Mouse (Mus musculus) embryo, embryonic 10 days (tissue): ENCODE data around the gene Metrn.
A peak's percentile ranks its signal among the peaks of the same experiment; 100 is the strongest.
"Not testable (repeated sequence)": the region's sequence is repeated elsewhere in the genome, so short reads cannot be mapped to it uniquely, and the experiment has no call there.

Experiments used
- DNase-seq: peaks from one replicate; pipeline ENCODE4 v3.0.0-alpha.2; 2015; ENCODE audit warnings: low spot score

The Metrn gene

GRCm38 (mm10) chr17:25807452-25807851 is 10.5 kb upstream of the Metrn start:
- not testable (repeated sequence) for DNase-seq

GRCm38 (mm10) chr17:25806507-25806906 is 9.6 kb upstream of the Metrn start:
- DNase-seq = no peak

GRCm38 (mm10) chr17:25802825-25803517 is 6.0 kb upstream of the Metrn start:
- DNase-seq = peak; percentile 90

- peak; percentile 86 for DNase-seq
Measured at GRCm38 (mm10) chr17:25801029-25801428, 4.1 kb upstream of the Metrn start.

GRCm38 (mm10) chr17:25796211-25796771 is 645 bp downstream of the Metrn start:
- DNase-seq = peak; percentile 49

- DNase-seq = peak; percentile 96
Measured at GRCm38 (mm10) chr17:25795609-25796092, 1.3 kb downstream of the Metrn start, which contains the start of gene AC134908.4. Gene AC134908.4 (minus strand): TSS chr17:25795659.

DNA sequence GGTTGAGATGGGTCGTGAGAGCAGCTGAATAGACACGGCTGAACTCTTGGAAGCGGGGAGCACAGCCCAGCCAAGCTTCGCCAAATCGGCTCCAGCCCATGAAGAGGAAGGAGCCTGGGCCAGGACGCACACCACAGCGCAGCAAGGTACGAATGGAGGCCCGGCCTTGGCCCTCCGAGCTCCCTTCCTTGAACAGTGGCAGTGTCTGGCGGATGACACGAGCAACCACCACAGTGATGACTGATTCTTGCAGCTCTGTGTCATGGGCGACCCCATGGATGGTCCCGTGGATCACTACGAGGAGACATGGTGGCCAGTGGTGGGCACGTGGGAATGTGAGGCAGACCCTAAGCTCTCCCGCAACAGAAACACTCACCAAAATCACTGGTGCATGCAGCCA is 1.9 kb downstream of the Metrn start:
- DNase-seq = no peak

- peak; percentile 55 for DNase-seq
Measured at GRCm38 (mm10) chr17:25794197-25794596, 2.7 kb downstream of the Metrn start.

DNA sequence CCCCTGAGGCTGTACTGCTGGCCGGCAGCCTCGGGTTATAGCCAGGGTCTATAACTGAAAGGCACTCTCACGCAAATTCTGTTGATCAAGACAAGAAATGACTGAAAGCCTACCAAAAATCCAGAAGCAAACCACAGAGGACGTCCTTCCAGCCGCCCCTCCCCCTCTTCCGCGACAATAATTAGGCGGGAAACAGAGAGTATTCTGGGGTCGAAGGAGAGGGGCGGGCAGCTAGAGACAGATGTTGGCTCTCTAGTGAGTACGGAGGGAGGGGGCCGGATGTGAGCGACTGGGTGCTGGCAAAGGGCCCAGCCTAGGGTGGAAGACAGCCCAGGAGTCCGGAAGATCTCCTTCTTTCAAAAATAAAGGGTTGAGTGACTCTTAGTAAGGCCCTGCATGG is 4.3 kb downstream of the Metrn start, which contains the start of gene Fam173a:
Fam173a (minus strand) TSS at position 287 of the 400 bp plus-strand sequence.
- peak; percentile 75 for DNase-seq

DNA sequence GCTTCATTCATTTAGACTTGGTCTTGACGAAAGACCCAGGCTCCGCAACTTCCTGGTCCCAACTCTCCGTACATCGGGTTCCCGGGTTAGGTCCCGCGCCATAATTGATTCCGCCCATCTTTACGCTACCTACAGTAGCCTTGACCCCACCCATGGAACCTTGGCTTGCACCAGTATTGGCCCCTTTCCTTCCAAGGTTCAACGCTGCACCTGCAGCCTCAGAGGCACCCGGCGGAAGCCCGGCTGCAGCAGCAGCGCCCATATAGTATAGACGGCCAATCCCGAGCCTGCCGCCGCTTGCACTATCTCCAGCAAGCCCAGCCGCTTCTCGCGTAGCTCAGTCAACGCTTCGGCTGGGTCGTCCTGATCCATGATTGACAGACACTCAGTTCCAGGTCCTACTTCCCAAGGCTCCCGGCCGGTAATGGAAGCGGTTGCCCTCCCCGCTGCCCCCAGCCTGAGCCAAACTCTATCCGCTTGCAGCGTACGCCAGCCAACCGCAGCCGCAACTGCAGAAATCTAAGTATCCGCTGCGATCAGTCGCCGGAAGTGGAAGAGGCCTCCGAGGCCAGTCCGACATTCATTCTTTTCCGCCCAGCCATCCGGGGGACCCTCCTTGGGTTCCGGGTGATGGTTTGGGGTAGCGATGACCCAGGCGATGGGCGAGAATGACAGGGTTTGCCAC is 5.0 kb downstream of the Metrn start:
- peak; percentile 86 for DNase-seq

GRCm38 (mm10) chr17:25791320-25791842 is 5.6 kb downstream of the Metrn start:
- peak; percentile 50 for DNase-seq

DNA sequence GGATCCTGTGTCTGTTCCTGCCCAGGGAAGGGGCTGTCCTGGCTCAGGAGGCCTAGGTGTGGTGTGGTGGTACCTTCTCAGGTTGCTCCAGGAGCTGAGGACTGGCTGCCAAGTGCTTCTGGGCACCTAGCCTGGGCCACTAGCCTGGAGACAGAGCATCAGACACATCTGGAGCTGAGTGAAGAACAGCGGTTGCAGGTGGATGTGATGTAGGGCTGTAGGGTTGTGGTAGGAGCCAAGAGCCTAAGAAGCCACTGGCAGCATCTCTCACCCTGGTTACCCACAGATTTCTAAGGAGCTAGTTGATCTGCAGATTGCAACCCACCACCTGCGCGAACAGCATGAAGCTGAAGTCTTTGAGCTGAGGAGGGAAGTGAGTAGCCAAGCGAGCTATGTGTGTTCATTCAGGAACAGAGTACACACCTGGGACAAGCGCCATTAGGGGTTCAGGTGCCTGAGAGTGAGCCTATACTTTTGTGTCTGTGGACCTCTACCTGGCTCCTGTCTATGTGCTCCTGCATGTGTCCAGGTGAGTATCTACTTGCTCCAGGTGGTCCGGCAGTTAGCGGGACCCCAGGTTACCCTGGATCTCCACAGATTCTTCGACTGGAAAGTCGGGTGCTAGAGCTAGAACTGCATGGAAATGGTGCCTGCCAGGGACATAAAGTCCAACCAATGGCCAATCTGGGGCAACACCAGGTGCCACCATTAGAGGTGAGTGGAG is 10.0 kb downstream of the Metrn start:
- no peak for DNase-seq

- DNase-seq = no peak
Measured at GRCm38 (mm10) chr17:25786280-25786679, 10.7 kb downstream of the Metrn start, which contains the start of gene Ccdc78. Gene Ccdc78 (plus strand): TSS chr17:25786580.

DNA sequence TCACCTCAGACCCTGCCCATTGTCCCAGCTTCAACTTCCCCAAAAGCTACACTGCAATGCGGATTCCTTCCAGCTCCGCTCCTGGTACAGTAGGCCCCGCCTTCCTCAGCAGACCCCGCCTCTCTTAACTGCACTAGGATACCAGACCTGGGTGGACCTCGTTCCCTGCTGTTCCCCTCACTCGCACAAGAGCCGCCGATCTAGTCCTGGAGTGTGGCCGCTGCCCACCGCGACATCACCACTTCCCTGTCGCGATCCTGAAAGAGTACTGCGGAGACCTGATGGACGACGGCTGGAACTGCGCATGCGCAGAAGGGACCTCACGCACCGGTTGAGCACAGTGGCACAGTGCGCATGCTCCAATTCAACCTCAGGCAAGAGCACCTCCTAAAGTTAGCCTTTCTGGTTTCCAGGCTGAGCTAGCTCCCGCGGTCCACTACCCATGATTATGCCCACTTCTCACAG is 11.6 kb downstream of the Metrn start, which contains the start of gene Haghl:
Haghl (minus strand) TSS at position 393 of the 465 bp plus-strand sequence.
- peak; percentile 99 for DNase-seq

- no peak for DNase-seq
Measured at GRCm38 (mm10) chr17:25783861-25784574, 12.9 kb downstream of the Metrn start.

DNA sequence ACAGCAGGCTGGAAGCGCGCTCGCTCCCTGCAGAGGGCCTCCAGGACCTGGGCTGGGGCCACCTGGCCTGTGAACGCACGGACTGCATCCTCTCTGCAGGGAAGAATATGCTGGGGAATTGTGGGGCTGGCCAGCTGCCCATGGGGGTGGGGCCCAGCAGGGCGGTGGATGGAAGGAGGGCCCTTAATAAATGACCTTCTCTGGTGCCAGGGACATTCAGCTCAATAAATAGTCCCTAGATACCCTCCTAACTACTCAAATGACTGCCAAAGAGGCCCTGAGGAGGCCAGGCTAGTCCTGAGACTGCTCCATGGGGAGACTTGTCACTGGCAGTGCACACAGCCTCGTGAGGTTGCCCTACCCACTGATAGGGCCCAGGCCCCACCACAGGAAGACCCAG is 13.8 kb downstream of the Metrn start:
- DNase-seq = no peak

GRCm38 (mm10) chr17:25781339-25781738 is 15.6 kb downstream of the Metrn start:
- no peak for DNase-seq

GRCm38 (mm10) chr17:25777948-25778347 is 19.0 kb downstream of the Metrn start:
- no peak for DNase-seq

GRCm38 (mm10) chr17:25775318-25776062 is 21.4 kb downstream of the Metrn start:
- DNase-seq = no peak

DNA sequence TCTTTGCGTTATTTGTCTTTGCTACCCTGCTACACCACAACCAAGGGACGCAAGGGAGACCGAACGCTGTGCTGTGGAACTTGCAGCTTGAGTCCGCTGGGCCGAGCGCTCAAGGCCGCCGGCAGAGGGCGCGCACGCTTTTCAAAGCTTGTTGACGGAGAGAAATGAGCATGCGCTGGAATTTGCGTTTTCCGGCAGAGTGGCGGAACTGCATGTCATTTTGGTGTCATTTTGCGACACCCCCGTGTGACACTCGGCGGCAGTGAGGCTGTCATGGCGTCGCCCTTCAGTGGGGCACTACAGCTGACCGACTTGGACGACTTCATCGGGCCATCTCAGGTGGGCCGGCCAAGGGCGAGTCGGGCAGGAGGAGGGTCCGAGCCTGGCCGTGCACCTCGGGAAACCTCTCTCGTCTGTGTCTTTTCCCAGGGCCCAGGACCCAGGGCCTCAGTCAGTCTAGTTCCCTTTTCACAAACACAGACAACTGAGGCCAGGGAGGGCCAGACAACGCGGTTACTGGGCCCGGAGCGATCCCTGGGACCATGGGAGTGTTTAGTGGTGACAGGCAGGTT is 23.3 kb downstream of the Metrn start, which contains the start of gene Narfl:
Narfl (plus strand) TSS at position 228 of the 572 bp plus-strand sequence.
- DNase-seq = peak; percentile 99
